Mouse (Mus musculus) MEL (cell line): Measurements from ENCODE around the gene Sde2. TPM values are rescaled to one million over a fixed set of nuclear protein-coding genes. Genes with fewer than 3 reads are reported as not detected.

Source experiments
- DNase-seq: peaks from one replicate; pipeline ENCODE4 v3.0.0; 2011; ENCODE audit warnings: low read depth, low spot score
- H3K27ac ChIP-seq: 2 replicates; pipeline ENCODE4 v1.5.1; 2012; ENCODE audit warnings: low read depth, mild to moderate bottlenecking, control low read depth, low read length, moderate library complexity; ENCODE audit not compliant: control insufficient read depth
- H3K27me3 ChIP-seq, 2 experiments: fragments of 150-350 bp in 1 of 2; sonication (generic) in 1 of 2; 2 replicates each; pipeline ENCODE4 v1.6.1; 2012; ENCODE audit warnings: low read length in 2 of 2, mild to moderate bottlenecking in 2 of 2, improper control_type of control experiment in 1 of 2, moderate library complexity in 1 of 2; ENCODE audit not compliant: insufficient read depth in 2 of 2, control insufficient read depth in 1 of 2
- H3K36me3 ChIP-seq, 2 experiments: 2 replicates each; pipeline ENCODE4 v1.6.1; 2012 to 2014; ENCODE audit warnings: low read length in 2 of 2, improper control_type of control experiment in 1 of 2, inconsistent platforms in 1 of 2, mild to moderate bottlenecking in 1 of 2; ENCODE audit not compliant: insufficient read depth in 2 of 2, control insufficient read depth in 1 of 2
- H3K4me1 ChIP-seq, 2 experiments: fragments of 150-350 bp in 1 of 2; sonication (generic) in 1 of 2; 2 replicates each; pipeline ENCODE4 v1.6.1; 2012; ENCODE audit warnings: low read length in 2 of 2, improper control_type of control experiment in 1 of 2, mild to moderate bottlenecking in 1 of 2; ENCODE audit not compliant: insufficient read depth in 2 of 2, control insufficient read depth in 1 of 2
- H3K4me3 ChIP-seq, 2 experiments: fragments of 150-350 bp in 1 of 2; sonication (generic) in 1 of 2; 2 replicates each; pipeline ENCODE4 v1.5.1; 2012; ENCODE audit warnings: low read depth in 2 of 2, low read length in 2 of 2, mild to moderate bottlenecking in 2 of 2, moderate library complexity in 2 of 2, control low read depth in 1 of 2, improper control_type of control experiment in 1 of 2; ENCODE audit not compliant: control insufficient read depth in 1 of 2, insufficient read depth in 1 of 2
- H3K79me2 ChIP-seq: 2 replicates; pipeline ENCODE4 v1.6.1; 2012; ENCODE audit warnings: mild to moderate bottlenecking, low read length, moderate library complexity; ENCODE audit not compliant: control insufficient read depth, poor library complexity, insufficient read depth
- H3K9ac ChIP-seq: 2 replicates; pipeline ENCODE4 v1.6.1; 2012; ENCODE audit warnings: low read depth, mild to moderate bottlenecking, control low read depth, low read length, moderate library complexity; ENCODE audit not compliant: control insufficient read depth, poor library complexity, severe bottlenecking
- H3K9me3 ChIP-seq: fragments of 150-350 bp; sonication (generic); replicated peaks from 2 replicates; pipeline ENCODE4 v1.6.1; 2012; ENCODE audit warnings: mild to moderate bottlenecking, low read length, improper control_type of control experiment, moderate library complexity; ENCODE audit not compliant: insufficient read depth
- BHLHE40 ChIP-seq: IDR thresholded peaks from 2 replicates; pipeline ENCODE4 v1.6.1; 2012; ENCODE audit warnings: low read depth, mild to moderate bottlenecking, inconsistent platforms, low read length, improper control_type of control experiment, borderline replicate concordance
- CHD1 ChIP-seq: IDR thresholded peaks from 2 replicates; pipeline ENCODE4 v1.6.1; 2012; ENCODE audit warnings: low read depth, mild to moderate bottlenecking, inconsistent platforms, low read length, improper control_type of control experiment
- CHD2 ChIP-seq: IDR thresholded peaks from 2 replicates; pipeline ENCODE4 v1.6.1; 2011; ENCODE audit warnings: low read length, improper control_type of control experiment
- CTCF ChIP-seq, 3 experiments: IDR thresholded peaks in 2 of 3; conservative IDR thresholded peaks in 1 of 3; 2 replicates each; pipeline ENCODE4 v1.5.1; 2011 to 2012; ENCODE audit warnings: low read length in 3 of 3, low read depth in 2 of 3, mild to moderate bottlenecking in 2 of 3, improper control_type of control experiment in 1 of 3, inconsistent platforms in 1 of 3, mixed read lengths in 1 of 3, moderate library complexity in 1 of 3; ENCODE audit not compliant: control insufficient read depth in 1 of 3, insufficient read depth in 1 of 3, poor library complexity in 1 of 3, severe bottlenecking in 1 of 3
- E2F4 ChIP-seq: IDR thresholded peaks from 2 replicates; pipeline ENCODE4 v1.6.1; 2011; ENCODE audit warnings: low read depth, low read length, improper control_type of control experiment, borderline replicate concordance
- EP300 ChIP-seq, 2 experiments: IDR thresholded peaks; 2 replicates each; pipeline ENCODE4 v1.6.1; 2011; ENCODE audit warnings: improper control_type of control experiment in 2 of 2, low read length in 2 of 2, low read depth in 1 of 2, mild to moderate bottlenecking in 1 of 2
- ETS1 ChIP-seq: IDR thresholded peaks from 2 replicates; pipeline ENCODE4 v1.6.1; 2012; ENCODE audit warnings: low read depth, mild to moderate bottlenecking, inconsistent platforms, low read length, improper control_type of control experiment, moderate library complexity
- GABPA ChIP-seq: IDR thresholded peaks from 2 replicates; pipeline ENCODE4 v1.6.1; 2012; ENCODE audit warnings: low read depth, mild to moderate bottlenecking, inconsistent platforms, low read length, improper control_type of control experiment, moderate library complexity
- GATA1 ChIP-seq: IDR thresholded peaks from 2 replicates; pipeline ENCODE4 v1.6.1; 2011; ENCODE audit warnings: low read depth, low read length, improper control_type of control experiment
- JUND ChIP-seq: IDR thresholded peaks from 2 replicates; pipeline ENCODE4 v1.6.1; 2011; ENCODE audit warnings: low read depth, mild to moderate bottlenecking, improper control_type of control experiment, low read length
- KAT2A ChIP-seq: conservative IDR thresholded peaks from 2 replicates; pipeline ENCODE4 v1.6.1; 2012; ENCODE audit warnings: low read depth, low read length, improper control_type of control experiment, inconsistent platforms
- MAX ChIP-seq: IDR thresholded peaks from 2 replicates; pipeline ENCODE4 v1.6.1; 2011; ENCODE audit warnings: low read length, improper control_type of control experiment
- MAZ ChIP-seq: IDR thresholded peaks from 2 replicates; pipeline ENCODE4 v1.6.1; 2012; ENCODE audit warnings: low read depth, mild to moderate bottlenecking, inconsistent platforms, low read length, improper control_type of control experiment
- MEF2A ChIP-seq: IDR thresholded peaks from 2 replicates; pipeline ENCODE4 v1.6.1; 2014; ENCODE audit warnings: low read depth, mild to moderate bottlenecking, inconsistent platforms, low read length, improper control_type of control experiment; ENCODE audit not compliant: poor library complexity, insufficient replicate concordance, severe bottlenecking; ENCODE audit errors: extremely low read depth
- MXI1 ChIP-seq: IDR thresholded peaks from 2 replicates; pipeline ENCODE4 v1.6.1; 2011; ENCODE audit warnings: mild to moderate bottlenecking, low read depth, low read length, improper control_type of control experiment
- MYC ChIP-seq: IDR thresholded peaks from 2 replicates; pipeline ENCODE4 v1.6.1; 2011; ENCODE audit warnings: low read depth, mild to moderate bottlenecking, low read length, improper control_type of control experiment, moderate library complexity
- NELFE ChIP-seq: IDR thresholded peaks from 2 replicates; pipeline ENCODE4 v1.6.1; 2011; ENCODE audit warnings: low read depth, low read length, improper control_type of control experiment
- NRF1 ChIP-seq: IDR thresholded peaks from 2 replicates; pipeline ENCODE4 v1.6.1; 2014; ENCODE audit warnings: low read depth, mild to moderate bottlenecking, inconsistent platforms, low read length, improper control_type of control experiment, moderate library complexity; ENCODE audit not compliant: poor library complexity, insufficient read depth, severe bottlenecking
- POLR2AphosphoS2 ChIP-seq: IDR thresholded peaks from 2 replicates; pipeline ENCODE4 v1.6.1; 2011; ENCODE audit warnings: low read length, improper control_type of control experiment
- POLR2AphosphoS5 ChIP-seq: IDR thresholded peaks from 2 replicates; pipeline ENCODE4 v1.6.1; 2012; ENCODE audit warnings: low read depth, borderline replicate concordance, mild to moderate bottlenecking, inconsistent platforms, low read length, moderate library complexity, mixed read lengths
- RAD21 ChIP-seq: IDR thresholded peaks from 2 replicates; pipeline ENCODE4 v1.6.1; 2011; ENCODE audit warnings: mild to moderate bottlenecking, low read depth, low read length, improper control_type of control experiment
- RCOR1 ChIP-seq: IDR thresholded peaks from 2 replicates; pipeline ENCODE4 v1.6.1; 2012; ENCODE audit warnings: low read depth, mild to moderate bottlenecking, inconsistent platforms, low read length, improper control_type of control experiment
- SIN3A ChIP-seq: IDR thresholded peaks from 2 replicates; pipeline ENCODE4 v1.6.1; 2012; ENCODE audit warnings: low read length, improper control_type of control experiment, inconsistent platforms
- SMC3 ChIP-seq: IDR thresholded peaks from 2 replicates; pipeline ENCODE4 v1.6.1; 2011; ENCODE audit warnings: low read depth, low read length, improper control_type of control experiment
- TBP ChIP-seq: IDR thresholded peaks from 2 replicates; pipeline ENCODE4 v1.8.0; 2011; ENCODE audit warnings: low read depth, low read length, improper control_type of control experiment
- TCF12 ChIP-seq: IDR thresholded peaks from 2 replicates; pipeline ENCODE4 v1.6.1; 2014; ENCODE audit warnings: low read depth, mild to moderate bottlenecking, inconsistent platforms, low read length, improper control_type of control experiment, moderate library complexity
- UBTF ChIP-seq: IDR thresholded peaks from 2 replicates; pipeline ENCODE4 v1.6.1; 2012; ENCODE audit warnings: low read depth, mild to moderate bottlenecking, inconsistent platforms, low read length, improper control_type of control experiment, moderate library complexity, borderline replicate concordance; ENCODE audit not compliant: insufficient read depth
- USF1 ChIP-seq: IDR thresholded peaks from 2 replicates; pipeline ENCODE4 v1.6.1; 2014; ENCODE audit warnings: low read depth, mild to moderate bottlenecking, inconsistent platforms, low read length, improper control_type of control experiment, moderate library complexity
- USF2 ChIP-seq, 2 experiments: IDR thresholded peaks; 2 replicates each; pipeline ENCODE4 v1.6.1; 2011 to 2012; ENCODE audit warnings: improper control_type of control experiment in 2 of 2, low read length in 2 of 2, borderline replicate concordance in 1 of 2, inconsistent platforms in 1 of 2, low read depth in 1 of 2, mild to moderate bottlenecking in 1 of 2; ENCODE audit not compliant: insufficient read depth in 1 of 2
- ZMIZ1 ChIP-seq: IDR thresholded peaks from 2 replicates; pipeline ENCODE4 v1.6.1; 2012; ENCODE audit warnings: low read depth, mild to moderate bottlenecking, inconsistent platforms, low read length, improper control_type of control experiment, moderate library complexity
- ZNF384 ChIP-seq: IDR thresholded peaks from 2 replicates; pipeline ENCODE4 v1.6.1; 2012; ENCODE audit warnings: low read depth, mild to moderate bottlenecking, inconsistent platforms, low read length, improper control_type of control experiment
- polyA plus RNA-seq, 2 experiments: library from polyadenylated mRNA; stranded (reverse) in 1 of 2; unstranded in 1 of 2; fragments of >175 nt in 1 of 2; fragments of >200 nt in 1 of 2; gene quantifications; 2 replicates each; pipeline versions ENCODE4 v1.2.1 to v1.2.4; 2012; ENCODE audit warnings: low replicate concordance in 2 of 2, low read depth in 1 of 2; ENCODE audit not compliant: insufficient read length in 2 of 2, insufficient read depth in 1 of 2, missing spikeins in 1 of 2
- total RNA-seq: library from RNA; depleted of rRNA; stranded (reverse); fragments of 300-350 nt; gene quantifications from 2 replicates; pipeline ENCODE4 v1.2.3, GENCODE M21; 2012

The Sde2 gene
- total and polyA plus RNA-seq, 3 experiments, result 35.5 to 48.0 TPM; not detected in 1

GRCm38 (mm10) chr1:180848114-180848510 is 2.8 kb upstream of the Sde2 start (continued):
- TF ChIP-seq MAX (no peak), TBP (peak; percentile 91), GABPA (no peak), GATA1 (no peak), NRF1 (no peak), E2F4 (no peak), MYC (no peak; the same call in 1 of the 2 replicates), CTCF (IDR thresholded peaks at IDR 0.05 in 2 of 3, conservative IDR thresholded peaks at IDR 0.05 in 1 of 3; ENCODE audit: control insufficient read depth in 1 of 3, insufficient read depth in 1 of 3, low read depth in 2 of 3, low read length in 3 of 3, poor library complexity in 1 of 3, severe bottlenecking in 1 of 3) (no peak), POLR2AphosphoS2 (peak; percentile 78)

GRCm38 (mm10) chr1:180848511-180849241 is 2.3 kb upstream of the Sde2 start:
- Histone ChIP-seq H3K4me3 (peak overlapping the region; percentile 61 to 79), H3K27ac (peak overlapping the region; percentile 79), H3K79me2 (peaks cover 24% of the 10 kb centered on the region), H3K4me1 (peaks cover 12 to 20% of the 10 kb centered on the region in 2 experiments), H3K9me3 (no peaks in the 10 kb centered on the region), H3K36me3 (peaks cover 0 to 29% of the 10 kb centered on the region in 2 experiments; a peak in 2 of 4 replicates), H3K27me3 (no peaks in the 10 kb centered on the region), H3K9ac (peak overlapping the region; percentile 61)
- peak; percentile 85 for DNase-seq
- TF ChIP-seq USF1 (no peak), MYC (no peak), EP300 (IDR thresholded peaks at IDR 0.05; ENCODE audit: low read depth in 1 of 2, low read length in 2 of 2) (peak; percentile 21 to 34; a peak in 2 of 4 replicates), POLR2AphosphoS2 (no peak), BHLHE40 (peak; percentile 73; the same call in 1 of the 2 replicates), MAZ (peak; percentile 74; the same call in 1 of the 2 replicates), ZNF384 (no peak), CHD2 (no peak), NRF1 (no peak), NELFE (no peak; the same call in 1 of the 2 replicates), USF2 (IDR thresholded peaks at IDR 0.05; ENCODE audit: borderline replicate concordance in 1 of 2, insufficient read depth in 1 of 2, low read depth in 1 of 2, low read length in 2 of 2) (no peak), SIN3A (peak; percentile 90), TBP (peak; percentile 29; the same call in 1 of the 2 replicates), UBTF (no peak), CTCF (IDR thresholded peaks at IDR 0.05 in 2 of 3, conservative IDR thresholded peaks at IDR 0.05 in 1 of 3; ENCODE audit: control insufficient read depth in 1 of 3, insufficient read depth in 1 of 3, low read depth in 2 of 3, low read length in 3 of 3, poor library complexity in 1 of 3, severe bottlenecking in 1 of 3) (no peak), MXI1 (peak; percentile 89), SMC3 (no peak), KAT2A (no peak), POLR2AphosphoS5 (0 out of 2 replicates have a peak, but pooled peaks have one; percentile 22), TCF12 (no peak; the same call in 1 of the 2 replicates), ETS1 (peak; percentile 75), RCOR1 (peak; percentile 30; the same call in 1 of the 2 replicates), CHD1 (0 out of 2 replicates have a peak, but pooled peaks have one; percentile 14), MEF2A (0 out of 2 replicates have a peak, but pooled peaks have one; percentile 7), ZMIZ1 (no peak), MAX (peak; percentile 77; the same call in 1 of the 2 replicates), E2F4 (no peak), RAD21 (no peak), JUND (no peak)
